Mouse (Mus musculus) ES-E14 (cell line): ENCODE data around the gene Sptbn2.

ENCODE experiments used
- CHD2 ChIP-seq: IDR thresholded peaks from 2 replicates; pipeline ENCODE4 v1.6.1; 2014; ENCODE audit warnings: mild to moderate bottlenecking, low read depth, low read length, inconsistent platforms
- HCFC1 ChIP-seq: IDR thresholded peaks from 2 replicates; pipeline ENCODE4 v1.6.1; 2012; ENCODE audit warnings: low read length, inconsistent platforms, borderline replicate concordance; ENCODE audit not compliant: insufficient read depth
- MAFK ChIP-seq: IDR thresholded peaks from 2 replicates; pipeline ENCODE4 v1.6.1; 2014; ENCODE audit warnings: mild to moderate bottlenecking, low read depth, low read length, inconsistent platforms; ENCODE audit not compliant: insufficient read depth
- ZC3H11A ChIP-seq: IDR thresholded peaks from 2 replicates; pipeline ENCODE4 v1.6.1; 2012; ENCODE audit warnings: low read depth, mild to moderate bottlenecking, inconsistent platforms, low read length, borderline replicate concordance
- ZNF384 ChIP-seq: IDR thresholded peaks from 2 replicates; pipeline ENCODE4 v1.6.1; 2012; ENCODE audit warnings: low read depth, low read length, inconsistent platforms

GRCm38 (mm10) chr19:4701221-4701620, 9.7 kb upstream of the Sptbn2 start:
- TF ChIP-seq ZNF384 (no peak), ZC3H11A (no peak), MAFK (no peak), HCFC1 (no peak), CHD2 (no peak)
